Mouse (Mus musculus): ENCODE data around the gene Cpxm2. TPM values are rescaled to one million over a fixed set of nuclear protein-coding genes. Genes with fewer than 3 reads are reported as not detected.

Gene Cpxm2
- total and polyA plus RNA-seq, 2 experiments from 2014 or later = 0.37 to 1.5 TPM

DNA sequence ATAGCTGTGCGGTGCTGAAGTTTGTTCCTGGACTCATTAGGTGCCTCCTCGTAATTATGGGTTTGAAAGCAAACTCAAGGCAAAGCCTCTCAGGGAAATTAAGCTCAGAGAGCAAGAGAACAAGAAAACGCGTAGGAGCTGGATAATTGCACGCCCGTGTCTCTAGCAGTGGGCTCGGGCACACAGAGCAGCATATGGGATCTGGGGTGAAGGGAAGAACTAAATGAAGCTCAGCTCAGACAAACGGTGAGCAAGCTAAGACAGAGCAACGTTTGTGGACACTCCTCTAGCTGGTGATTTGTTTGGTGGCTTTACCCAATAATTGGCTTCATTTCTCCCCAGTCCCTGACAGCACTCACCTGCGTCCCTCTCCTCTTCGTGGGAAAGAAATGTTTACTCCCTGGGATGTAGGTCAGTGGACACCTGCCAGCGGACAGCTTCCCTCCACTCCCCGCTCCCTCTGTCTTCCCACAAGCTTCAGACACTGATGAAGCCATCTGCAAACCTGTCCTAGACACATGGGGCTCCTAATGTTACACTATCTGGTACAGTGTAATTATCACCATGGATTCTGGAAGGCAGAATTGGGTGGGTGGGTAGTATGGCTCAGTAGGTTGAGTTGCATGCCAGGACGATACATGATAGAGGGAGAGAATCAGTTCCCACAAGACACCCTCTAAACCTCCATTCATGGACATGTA lies 148.4 kb downstream of the Cpxm2 start:
- Histone ChIP-seq H3K9ac (replicated peaks; ENCODE audit: low read depth, low read length) (no peak overlapping the region), H3K27me3 (ENCODE audit: control insufficient read depth, insufficient read depth, low read length) (no peaks in the 10 kb centered on the region), H3K9me3 (replicated peaks; ENCODE audit: control insufficient read depth, low read length) (no peaks in the 10 kb centered on the region), H3K4me3 (ENCODE audit: low read depth, low read length) (no peak overlapping the region), H3K4me1 (ENCODE audit: control insufficient read depth, insufficient read depth) (no peaks in the 10 kb centered on the region), H3K27ac (ENCODE audit: low read depth) (no peak overlapping the region), H3K4me2 (ENCODE audit: low read depth, low read length) (no peak overlapping the region), H3K36me3 (replicated peaks; ENCODE audit: control insufficient read depth, insufficient read depth, low read length) (no peaks in the 10 kb centered on the region)
- TF ChIP-seq CTCF (IDR thresholded peaks at IDR 0.05; ENCODE audit: low read depth) = no peak
- no peak for TF ChIP-seq EP300 (IDR thresholded peaks at IDR 0.05; ENCODE audit: low read depth)
- ATAC-seq (ENCODE audit: insufficient read depth, low read depth) (no peak), DNase-seq (ENCODE audit: low spot score) (no peak)
- WGBS = 76% methylated on average over 14 of the region's 14 CpGs

DNA sequence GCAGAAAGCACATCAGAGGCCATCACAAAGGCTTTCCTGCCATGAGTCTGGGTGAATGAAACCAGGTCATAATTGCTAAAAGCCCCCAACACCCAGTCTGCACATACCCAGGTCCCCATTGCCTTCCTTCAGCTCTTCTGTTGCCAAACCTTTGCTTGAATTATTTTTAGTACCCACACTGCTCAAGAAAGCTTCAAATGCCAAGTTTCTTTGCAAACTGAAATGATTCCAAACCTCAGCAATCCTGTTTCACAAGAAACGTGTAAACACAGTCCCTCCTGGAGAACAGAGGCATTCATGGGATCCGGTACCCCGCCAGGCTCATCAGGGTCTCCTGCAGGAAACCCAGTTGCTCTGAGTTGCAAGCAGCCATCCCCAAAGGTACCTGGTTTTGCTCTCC lies 161.7 kb downstream of the Cpxm2 start:
- H3K27me3 ChIP-seq (ENCODE audit: control insufficient read depth, insufficient read depth, low read length) = no peaks in the 10 kb centered on the region
- TF ChIP-seq EP300 (IDR thresholded peaks at IDR 0.05; ENCODE audit: low read depth) (no peak), CTCF (IDR thresholded peaks at IDR 0.05; ENCODE audit: low read depth) (no peak)
- no peaks in the 10 kb centered on the region for H3K36me3 ChIP-seq (replicated peaks; ENCODE audit: control insufficient read depth, insufficient read depth, low read length)
- no peak overlapping the region for H3K4me3 ChIP-seq (ENCODE audit: low read depth, low read length)
- no peak overlapping the region for H3K9ac ChIP-seq (replicated peaks; ENCODE audit: low read depth, low read length)
- DNase-seq (ENCODE audit: low spot score) (no peak), ATAC-seq (ENCODE audit: insufficient read depth, low read depth) (no peak)
- no peaks in the 10 kb centered on the region for H3K9me3 ChIP-seq (replicated peaks; ENCODE audit: control insufficient read depth, low read length)
- no peaks in the 10 kb centered on the region for H3K4me1 ChIP-seq (ENCODE audit: control insufficient read depth, insufficient read depth)
- no peak overlapping the region for H3K27ac ChIP-seq (ENCODE audit: low read depth)
- 64% methylated on average over 3 of the region's 3 CpGs for WGBS
- H3K4me2 ChIP-seq (ENCODE audit: low read depth, low read length) = no peak overlapping the region

DNA sequence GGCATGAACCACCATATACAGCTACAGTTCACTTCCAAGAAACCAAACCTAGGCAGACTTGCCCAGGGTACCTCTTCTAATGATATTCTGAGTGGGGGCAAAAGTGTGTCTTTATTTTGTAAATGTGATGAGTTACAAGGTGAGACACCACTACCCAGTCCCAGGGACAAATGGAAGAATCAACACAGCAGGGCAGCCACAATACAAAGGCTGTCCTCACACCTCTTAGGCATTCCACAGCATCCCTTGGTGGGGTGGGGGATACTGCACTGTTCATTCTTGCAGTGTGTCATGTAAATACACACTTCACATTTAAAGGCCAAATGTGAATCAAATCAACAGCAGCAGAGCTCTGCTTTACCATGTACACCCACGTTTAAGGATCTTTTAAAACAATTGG lies 162.3 kb downstream of the Cpxm2 start:
- H3K36me3 ChIP-seq (replicated peaks; ENCODE audit: control insufficient read depth, insufficient read depth, low read length) = no peaks in the 10 kb centered on the region
- H3K4me2 ChIP-seq (ENCODE audit: low read depth, low read length) = no peak overlapping the region
- H3K4me3 ChIP-seq (ENCODE audit: low read depth, low read length) = no peak overlapping the region
- no peaks in the 10 kb centered on the region for H3K27me3 ChIP-seq (ENCODE audit: control insufficient read depth, insufficient read depth, low read length)
- TF ChIP-seq EP300 (IDR thresholded peaks at IDR 0.05; ENCODE audit: low read depth) (no peak), CTCF (IDR thresholded peaks at IDR 0.05; ENCODE audit: low read depth) (no peak)
- no peak for ATAC-seq (ENCODE audit: insufficient read depth, low read depth)
- no peak overlapping the region for H3K27ac ChIP-seq (ENCODE audit: low read depth)
- no peaks in the 10 kb centered on the region for H3K9me3 ChIP-seq (replicated peaks; ENCODE audit: control insufficient read depth, low read length)
- 48% methylated on average over 1 of the region's 1 CpGs for WGBS
- H3K4me1 ChIP-seq (ENCODE audit: control insufficient read depth, insufficient read depth) = no peaks in the 10 kb centered on the region
- DNase-seq (ENCODE audit: low spot score) = no peak
- no peak overlapping the region for H3K9ac ChIP-seq (replicated peaks; ENCODE audit: low read depth, low read length)

- ATAC-seq (ENCODE audit: insufficient read depth, low read depth) = no peak
- no peaks in the 10 kb centered on the region for H3K36me3 ChIP-seq (replicated peaks; ENCODE audit: control insufficient read depth, insufficient read depth, low read length)
- no peak overlapping the region for H3K27ac ChIP-seq (ENCODE audit: low read depth)
- TF ChIP-seq EP300 (IDR thresholded peaks at IDR 0.05; ENCODE audit: low read depth) = no peak
- no peak for TF ChIP-seq CTCF (IDR thresholded peaks at IDR 0.05; ENCODE audit: low read depth)
- no peaks in the 10 kb centered on the region for H3K4me1 ChIP-seq (ENCODE audit: control insufficient read depth, insufficient read depth)
- no peak overlapping the region for H3K9ac ChIP-seq (replicated peaks; ENCODE audit: low read depth, low read length)
- no peaks in the 10 kb centered on the region for H3K27me3 ChIP-seq (ENCODE audit: control insufficient read depth, insufficient read depth, low read length)
- no peak overlapping the region for H3K4me3 ChIP-seq (ENCODE audit: low read depth, low read length)
- H3K4me2 ChIP-seq (ENCODE audit: low read depth, low read length) = no peak overlapping the region
- H3K9me3 ChIP-seq (replicated peaks; ENCODE audit: control insufficient read depth, low read length) = no peaks in the 10 kb centered on the region
- WGBS = 14% methylated on average over 6 of the region's 6 CpGs
- no peak for DNase-seq (ENCODE audit: low spot score)
Observed at GRCm38 (mm10) chr7:131989056-131989455, 165.5 kb downstream of the Cpxm2 start.

Other genes with a start within 250 kb of the Cpxm2 start
- not detected in 2 replicates for gene Gpr26, start 188.3 kb downstream of the Cpxm2 start, total RNA-seq (2014; rRNA removed; ENCODE audit: low replicate concordance)
- not detected in 2 replicates for gene Gpr26, start 188.3 kb downstream of the Cpxm2 start, polyA plus RNA-seq (2015; fragmentation: Nextera tagmentation; extraction: Ambion mirVana)
- 5.8 and 10.5 TPM in 2 replicates for gene Chst15, start 162.5 kb upstream of the Cpxm2 start, total RNA-seq (2014; rRNA removed; ENCODE audit: low replicate concordance)
- 3.8 and 4.3 TPM in 2 replicates for gene Chst15, start 162.5 kb upstream of the Cpxm2 start, polyA plus RNA-seq (2015; fragmentation: Nextera tagmentation; extraction: Ambion mirVana)

Measured in heart, postnatal 0 days (tissue).